Mouse (Mus musculus) R1 (cell line): Measurements from ENCODE around the gene Aldh16a1.

Source experiments
- DNase-seq: peaks from one replicate; pipeline ENCODE4 v3.0.0-alpha.2; 2018; ENCODE audit warnings: low read depth, low spot score

Gene Aldh16a1

DNA sequence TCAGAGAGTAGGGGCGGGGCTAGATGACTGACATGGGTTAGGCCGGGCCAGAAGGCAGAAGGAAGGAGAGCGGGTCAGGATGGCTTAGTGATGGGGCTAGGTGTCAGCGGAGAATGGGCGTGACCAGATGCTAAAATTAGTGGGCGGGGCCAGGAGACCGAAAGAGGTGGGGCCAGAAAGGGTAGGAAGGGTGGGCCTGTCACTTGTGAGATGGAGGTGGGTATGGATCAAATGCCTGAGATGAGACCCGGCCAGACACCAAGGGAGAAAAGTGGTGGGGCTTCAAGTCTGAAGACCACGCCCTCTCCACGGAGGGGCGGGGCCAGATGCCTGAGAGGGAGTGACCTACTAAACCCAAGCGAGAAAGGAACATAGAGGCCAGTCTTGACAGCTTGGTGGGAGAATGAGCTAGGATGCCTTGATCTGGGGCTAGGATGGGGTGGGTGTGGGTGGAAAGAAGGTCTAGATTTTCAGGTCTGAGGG, 19.8 kb downstream of the Aldh16a1 start:
- DNase-seq, result peak; percentile 98

DNA sequence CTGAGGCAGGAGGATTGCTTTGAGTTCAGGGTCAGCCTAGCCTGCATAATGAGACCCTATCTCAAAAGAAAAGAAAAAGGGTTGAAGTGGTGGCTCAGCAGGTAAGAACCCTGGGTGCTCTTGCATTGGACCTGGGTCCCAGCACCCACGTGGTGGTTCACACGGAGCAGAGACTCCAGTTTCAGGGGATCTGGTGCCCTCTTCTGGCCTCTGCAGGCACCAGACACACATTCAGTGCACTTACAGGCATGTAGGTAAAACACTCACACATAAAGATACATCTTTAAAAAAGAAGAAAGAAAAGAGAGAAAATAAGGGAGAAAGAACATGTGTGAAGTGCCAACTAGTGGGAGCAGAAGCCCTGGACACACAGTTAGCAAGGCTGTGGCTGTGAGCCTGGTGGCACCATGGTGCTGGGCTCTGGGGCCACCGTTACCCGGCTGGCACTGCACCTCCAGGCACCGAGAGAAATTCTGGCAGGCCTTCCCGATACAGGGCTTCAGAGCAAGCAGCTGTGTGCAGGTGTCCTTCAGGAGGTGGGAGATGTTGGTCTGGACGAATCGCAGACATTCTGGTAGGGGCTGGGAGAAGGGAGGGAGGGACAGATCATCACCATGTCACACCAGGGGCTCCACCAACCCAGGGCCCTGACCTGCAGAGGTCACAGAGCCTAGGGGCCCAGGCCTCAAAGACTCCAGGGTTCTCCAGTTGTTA, 20.8 kb downstream of the Aldh16a1 start:
- peak; percentile 88 for DNase-seq

DNA sequence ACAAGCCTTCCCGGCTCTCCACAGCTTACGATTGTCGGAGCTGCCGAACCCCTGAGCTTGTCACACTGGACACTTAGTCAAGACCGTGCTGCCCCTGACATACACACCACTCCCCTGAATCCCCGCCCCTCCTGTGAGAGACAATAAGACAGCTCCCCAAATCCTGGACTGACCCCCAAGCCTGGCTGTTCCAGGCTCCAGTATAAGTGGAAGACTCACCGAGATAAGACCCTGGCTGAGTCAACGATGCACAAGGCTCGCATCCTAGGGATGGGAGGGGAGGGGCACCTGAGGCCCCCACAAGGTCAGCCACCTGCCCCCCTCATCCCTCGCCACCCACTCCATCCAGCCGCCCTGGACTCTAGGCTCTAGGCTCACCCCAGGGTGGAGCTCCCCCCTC, 22.5 kb downstream of the Aldh16a1 start:
- no peak for DNase-seq

GRCm38 (mm10) chr7:45129776-45130512, 24.4 kb downstream of the Aldh16a1 start:
- peak; percentile 46 for DNase-seq

GRCm38 (mm10) chr7:45129318-45129717, 25.1 kb downstream of the Aldh16a1 start:
- DNase-seq, result peak; percentile 46

- DNase-seq, result peak; percentile 99
Observed at GRCm38 (mm10) chr7:45128624-45129246, 25.6 kb downstream of the Aldh16a1 start, which contains the start of gene Rpl13a. TSS of gene Rpl13a (minus strand) at chr7:45128761.

GRCm38 (mm10) chr7:45127700-45128224, 26.6 kb downstream of the Aldh16a1 start:
- DNase-seq, result no peak

GRCm38 (mm10) chr7:45126844-45127699, 27.3 kb downstream of the Aldh16a1 start:
- DNase-seq, result peak; percentile 54

GRCm38 (mm10) chr7:45126147-45126843, 28.1 kb downstream of the Aldh16a1 start:
- no peak for DNase-seq

DNA sequence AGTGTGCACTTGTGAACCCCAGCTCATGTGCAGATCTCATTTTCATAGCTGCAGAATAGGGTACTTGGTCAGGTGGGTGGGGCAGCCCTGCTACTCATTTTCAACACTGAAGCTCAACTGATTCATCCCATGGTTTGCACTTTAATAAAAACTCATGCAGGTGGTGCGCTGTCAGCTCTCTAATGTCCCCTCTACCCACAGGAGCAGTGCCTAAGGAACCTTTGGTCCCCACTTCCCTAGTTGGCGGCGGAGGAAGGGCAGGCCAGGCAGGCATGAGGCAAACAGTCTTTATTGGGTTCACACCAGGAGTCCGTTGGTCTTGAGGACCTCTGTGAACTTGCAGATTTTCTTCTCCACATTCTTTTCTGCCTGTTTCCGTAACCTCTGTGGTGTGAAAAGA, 28.7 kb downstream of the Aldh16a1 start:
- DNase-seq, result peak; percentile 38

DNA sequence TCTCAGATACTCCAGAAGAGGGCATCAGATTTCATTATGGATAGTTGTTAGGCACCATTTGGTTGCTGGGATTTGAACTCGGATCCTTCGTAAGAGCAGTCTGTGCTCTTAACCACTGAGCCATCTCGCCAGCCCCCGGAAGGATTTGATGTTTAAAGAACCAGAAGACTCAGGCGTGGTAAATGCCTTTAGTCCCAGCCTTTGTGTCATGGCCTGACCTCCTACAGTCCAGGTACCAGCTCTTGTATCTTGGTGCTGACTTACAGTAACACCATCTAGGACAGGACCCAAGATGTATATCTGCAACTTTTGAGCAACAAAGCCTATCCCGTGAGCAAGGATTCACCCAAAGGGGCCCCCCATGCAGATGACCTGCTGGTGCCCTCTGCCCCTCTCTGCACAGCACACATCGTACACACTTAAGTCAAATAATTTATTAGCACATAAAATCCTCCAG, 29.2 kb downstream of the Aldh16a1 start:
- DNase-seq, result peak; percentile 86

- peak; percentile 99 for DNase-seq
Observed at GRCm38 (mm10) chr7:45124224-45125143, 29.9 kb downstream of the Aldh16a1 start, which contains the start of gene Rps11. TSS of gene Rps11 (minus strand) at chr7:45124439.

- peak; percentile 61 for DNase-seq
Observed at GRCm38 (mm10) chr7:45123186-45123570, 31.2 kb downstream of the Aldh16a1 start.

GRCm38 (mm10) chr7:45122561-45123185, 31.7 kb downstream of the Aldh16a1 start:
- no peak for DNase-seq

GRCm38 (mm10) chr7:45121966-45122365, 32.4 kb downstream of the Aldh16a1 start:
- DNase-seq, result no peak

- peak; percentile 78 for DNase-seq
Observed at GRCm38 (mm10) chr7:45121404-45121803, 33.0 kb downstream of the Aldh16a1 start.

DNA sequence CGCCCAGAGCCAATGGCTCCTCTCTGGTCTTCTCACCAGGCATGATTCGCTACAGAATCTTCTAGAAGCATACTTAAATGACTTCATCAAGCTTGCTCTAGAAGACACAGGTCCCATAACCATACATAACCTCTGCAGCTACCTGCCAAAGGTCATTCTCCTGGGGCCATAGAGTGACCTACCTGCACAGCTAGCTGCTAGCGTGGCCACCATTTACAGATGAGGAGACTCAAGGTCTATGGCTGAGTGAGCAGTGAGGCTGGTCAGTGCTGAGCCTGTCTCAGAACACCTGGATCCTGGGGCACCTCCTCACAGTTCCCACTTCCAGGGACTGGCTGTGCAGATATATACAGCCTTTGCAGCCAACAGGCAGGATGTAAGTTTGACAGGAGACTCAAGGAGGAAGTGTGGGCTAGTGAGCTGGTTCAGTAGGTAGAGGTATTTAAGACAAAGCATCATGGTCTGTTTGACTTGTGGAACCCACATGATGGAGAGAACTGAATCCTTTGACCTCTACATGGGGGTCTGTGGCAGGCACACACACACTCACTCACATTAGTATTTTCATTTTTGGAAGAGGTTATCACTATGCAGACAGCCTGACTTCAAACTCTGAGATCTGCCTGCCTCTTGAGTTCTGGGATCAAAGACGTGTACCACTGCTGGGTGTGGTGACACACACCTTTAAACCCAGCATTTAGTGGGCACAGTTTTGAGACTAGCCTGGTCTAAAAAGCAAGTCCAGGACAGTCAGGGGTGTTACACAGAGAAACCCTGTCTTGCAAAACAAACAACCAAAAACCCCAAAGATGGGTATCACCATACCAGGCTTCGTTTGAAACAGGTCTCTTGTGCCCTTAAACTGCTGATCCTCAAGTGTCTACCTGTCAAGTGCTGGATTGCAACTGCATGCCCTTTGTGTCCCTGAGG, 34.3 kb downstream of the Aldh16a1 start:
- no peak for DNase-seq

GRCm38 (mm10) chr7:45118336-45118735, 36.0 kb downstream of the Aldh16a1 start:
- DNase-seq, result peak; percentile 79
